Mouse (Mus musculus) embryonic facial prominence, embryonic 10.5 days (tissue): ENCODE results near the gene Krtap1-3. TPM values are rescaled to one million over a fixed set of nuclear protein-coding genes. Genes with fewer than 3 reads are reported as not detected.

ENCODE experiments used
- DNase-seq: peaks from one replicate; pipeline ENCODE4 v3.0.0-alpha.2; 2017; ENCODE audit warnings: low spot score
- H3K27ac ChIP-seq: fragments of 300-500 bp; sonication (generic); replicated peaks from 2 replicates; pipeline ENCODE4 v1.5.1; 2016; ENCODE audit warnings: mild to moderate bottlenecking
- H3K27me3 ChIP-seq: fragments of 300-500 bp; sonication (generic); replicated peaks from 2 replicates; pipeline ENCODE4 v1.6.1; 2016; ENCODE audit warnings: low read depth, mild to moderate bottlenecking; ENCODE audit not compliant: poor library complexity, severe bottlenecking
- H3K36me3 ChIP-seq: fragments of 300-500 bp; sonication (generic); replicated peaks from 2 replicates; pipeline ENCODE4 v1.6.1; 2016; ENCODE audit warnings: mild to moderate bottlenecking, moderate library complexity
- H3K4me1 ChIP-seq: fragments of 300-500 bp; sonication (generic); 2 replicates; pipeline ENCODE4 v1.6.1; 2016
- H3K4me3 ChIP-seq: fragments of 300-500 bp; sonication (generic); 2 replicates; pipeline ENCODE4 v1.5.1; 2016; ENCODE audit warnings: mild to moderate bottlenecking, moderate library complexity
- H3K9me3 ChIP-seq: fragments of 300-500 bp; sonication (generic); 2 replicates; pipeline ENCODE4 v1.6.1; 2016; ENCODE audit warnings: mild to moderate bottlenecking
- WGBS: fragments of 180-500 bp; shearing (Covaris S2); methylation state at CpG from one replicate; pipeline ENCODE4 v1.1.7; 2016; 5-methylcytosine and 5-hydroxymethylcytosine counted together
- polyA plus RNA-seq: library from polyadenylated mRNA; unstranded; fragments of >200 nt; fragmentation: Nextera tagmentation; extraction: Ambion mirVana; gene quantifications from 2 replicates; pipeline ENCODE4 v1.2.1, GENCODE M21; 2016

Gene Krtap1-3
- polyA plus RNA-seq, 1 experiment from 2014 or later, result not detected

GRCm38 (mm10) chr11:99585096-99585495 is 6.0 kb downstream of the Krtap1-3 start:
- DNase-seq, result no peak
- H3K27me3 ChIP-seq, result no peaks in the 10 kb centered on the region
- H3K9me3 ChIP-seq, result no peaks in the 10 kb centered on the region
- H3K36me3 ChIP-seq, result no peaks in the 10 kb centered on the region
- H3K4me1 ChIP-seq, result no peaks in the 10 kb centered on the region
- no peak overlapping the region for H3K27ac ChIP-seq
- H3K4me3 ChIP-seq, result no peak overlapping the region
- WGBS, result 93% methylated on average over 7 of the region's 7 CpGs

DNA sequence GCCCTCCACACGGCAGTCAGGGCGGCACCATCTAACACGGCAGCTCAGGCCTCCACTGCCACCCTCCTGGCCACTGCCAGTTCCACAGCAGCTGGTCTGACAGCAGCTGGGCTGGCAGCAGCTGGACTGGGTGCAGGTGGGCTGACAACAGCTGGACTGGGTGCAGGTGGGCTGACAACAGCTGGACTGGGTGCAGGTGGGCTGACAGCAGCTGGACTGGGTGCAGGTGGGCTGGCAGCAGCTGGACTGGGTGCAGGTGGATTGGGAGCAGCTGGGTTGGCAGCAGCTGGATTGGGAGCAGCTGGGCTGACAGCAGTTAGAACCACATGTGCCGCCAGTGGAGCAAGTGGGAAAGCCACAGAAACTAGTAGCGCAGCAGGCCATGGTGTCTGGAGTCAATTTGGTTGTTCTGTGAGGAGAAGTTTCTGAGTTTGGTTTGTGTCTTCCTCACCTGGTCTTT is 7.9 kb downstream of the Krtap1-3 start, which contains the start of gene Krtap1-4:
Krtap1-4 (minus strand) TSS at position 410 of the 460 bp plus-strand sequence.
- Histone ChIP-seq H3K4me3 (no peak within 1 kb of the TSS), H3K36me3 (no peaks in the 10 kb centered on the region), H3K27ac (no peak within 1 kb of the TSS), H3K27me3 (no peaks in the 10 kb centered on the region), H3K9me3 (no peaks in the 10 kb centered on the region), H3K4me1 (no peaks in the 10 kb centered on the region)
- DNase-seq, result no peak
- WGBS, result 87% methylated on average over 5 of the region's 5 CpGs

DNA sequence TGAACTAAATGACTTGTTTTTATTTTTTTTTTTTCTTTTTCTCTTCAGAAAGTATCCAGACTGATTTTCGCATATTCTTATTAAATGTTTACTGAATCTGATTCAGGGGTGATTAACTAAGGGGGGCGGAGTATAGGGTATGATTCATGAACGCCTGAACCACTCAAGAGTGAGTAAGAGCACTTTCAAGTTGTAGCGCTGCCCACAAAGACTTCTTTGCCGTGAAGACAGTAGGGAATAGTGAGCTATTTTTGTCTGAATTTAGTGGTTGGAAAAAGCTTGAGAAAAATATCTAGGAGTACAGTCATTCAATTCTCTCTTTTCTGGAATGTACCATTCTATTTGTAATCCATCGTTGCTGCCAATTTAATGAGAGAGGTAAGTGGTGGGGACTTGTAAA is 9.6 kb downstream of the Krtap1-3 start:
- 89% methylated on average over 6 of the region's 6 CpGs for WGBS
- Histone ChIP-seq H3K4me3 (no peak overlapping the region), H3K4me1 (no peaks in the 10 kb centered on the region), H3K27ac (no peak overlapping the region), H3K27me3 (no peaks in the 10 kb centered on the region), H3K36me3 (no peaks in the 10 kb centered on the region), H3K9me3 (no peaks in the 10 kb centered on the region)
- no peak for DNase-seq

DNA sequence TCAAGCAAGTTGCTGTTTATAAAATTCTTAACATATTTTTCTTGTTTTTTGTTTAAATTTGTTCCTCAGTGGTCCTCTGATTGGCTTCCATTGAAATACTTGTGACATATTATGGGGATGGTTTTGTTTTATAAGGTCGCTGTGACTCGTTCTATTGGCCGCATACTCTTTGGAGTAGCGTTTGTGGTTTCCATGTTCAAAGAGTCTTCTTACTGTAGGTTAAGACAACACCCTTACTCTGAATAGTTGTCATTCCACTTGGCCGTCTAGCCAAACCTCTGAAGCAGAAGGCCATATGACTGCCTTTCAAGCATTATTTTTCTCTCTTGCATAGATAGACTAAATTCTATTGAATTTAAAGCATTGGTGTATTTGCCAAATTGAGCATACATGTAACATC is 10.1 kb downstream of the Krtap1-3 start:
- H3K27ac ChIP-seq, result no peak overlapping the region
- H3K4me3 ChIP-seq, result no peak overlapping the region
- no peak for DNase-seq
- no peaks in the 10 kb centered on the region for H3K4me1 ChIP-seq
- no peaks in the 10 kb centered on the region for H3K27me3 ChIP-seq
- no peaks in the 10 kb centered on the region for H3K9me3 ChIP-seq
- 91% methylated on average over 5 of the region's 5 CpGs for WGBS
- H3K36me3 ChIP-seq, result no peaks in the 10 kb centered on the region

DNA sequence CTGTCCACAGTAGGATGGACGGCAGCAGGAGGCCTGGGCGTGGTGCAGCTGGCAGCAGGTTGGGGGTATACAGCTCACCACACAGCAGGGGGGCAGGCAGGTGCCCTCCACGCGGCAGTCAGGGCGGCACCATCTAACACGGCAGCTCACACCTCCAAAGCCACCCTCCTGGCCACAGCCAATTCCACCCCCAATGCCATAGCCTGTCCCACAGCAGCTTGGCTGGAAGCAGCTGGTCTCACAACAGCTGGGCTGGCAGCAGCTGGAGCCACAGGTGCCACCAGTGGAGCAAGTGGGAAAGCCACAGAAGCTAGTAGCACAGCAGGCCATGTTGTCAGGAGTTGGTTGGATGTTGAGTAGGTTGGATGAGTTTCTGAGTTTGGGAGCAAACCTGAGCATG is 10.5 kb downstream of the Krtap1-3 start, which contains the start of gene Krtap1-5:
Krtap1-5 (minus strand) TSS at position 381 of the 400 bp plus-strand sequence.
- no peak within 1 kb of the TSS for H3K4me3 ChIP-seq
- no peaks in the 10 kb centered on the region for H3K27me3 ChIP-seq
- 88% methylated on average over 6 of the region's 6 CpGs for WGBS
- no peaks in the 10 kb centered on the region for H3K36me3 ChIP-seq
- DNase-seq, result no peak
- no peaks in the 10 kb centered on the region for H3K4me1 ChIP-seq
- H3K27ac ChIP-seq, result no peak within 1 kb of the TSS
- H3K9me3 ChIP-seq, result no peaks in the 10 kb centered on the region

GRCm38 (mm10) chr11:99574106-99574505 is 17.0 kb downstream of the Krtap1-3 start:
- Histone ChIP-seq H3K27ac (no peak overlapping the region), H3K36me3 (no peaks in the 10 kb centered on the region), H3K27me3 (no peaks in the 10 kb centered on the region), H3K9me3 (no peaks in the 10 kb centered on the region), H3K4me1 (no peaks in the 10 kb centered on the region), H3K4me3 (peak overlapping the region; percentile 38)
- WGBS, result 5% methylated on average over 7 of the region's 7 CpGs
- peak; percentile 84 for DNase-seq

DNA sequence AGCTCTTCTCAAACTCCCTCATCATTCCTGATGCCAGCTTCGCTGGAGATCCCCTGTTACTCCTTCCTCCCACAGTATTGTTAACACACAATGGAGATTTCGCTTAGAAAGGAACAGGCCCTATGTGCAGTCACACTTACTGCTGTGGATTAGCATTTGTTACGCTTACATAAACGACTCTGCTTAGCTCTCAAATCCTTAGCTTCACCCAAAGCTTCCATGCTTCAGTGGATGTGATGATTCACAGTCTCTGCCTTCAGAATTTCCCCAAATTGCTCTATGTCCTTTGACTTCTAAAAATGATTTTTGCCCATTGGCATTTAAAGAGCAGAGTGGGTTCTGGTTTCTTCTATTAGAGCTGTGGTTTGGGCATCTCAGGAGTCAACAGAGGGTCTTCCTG is 18.0 kb downstream of the Krtap1-3 start:
- no peak for DNase-seq

DNA sequence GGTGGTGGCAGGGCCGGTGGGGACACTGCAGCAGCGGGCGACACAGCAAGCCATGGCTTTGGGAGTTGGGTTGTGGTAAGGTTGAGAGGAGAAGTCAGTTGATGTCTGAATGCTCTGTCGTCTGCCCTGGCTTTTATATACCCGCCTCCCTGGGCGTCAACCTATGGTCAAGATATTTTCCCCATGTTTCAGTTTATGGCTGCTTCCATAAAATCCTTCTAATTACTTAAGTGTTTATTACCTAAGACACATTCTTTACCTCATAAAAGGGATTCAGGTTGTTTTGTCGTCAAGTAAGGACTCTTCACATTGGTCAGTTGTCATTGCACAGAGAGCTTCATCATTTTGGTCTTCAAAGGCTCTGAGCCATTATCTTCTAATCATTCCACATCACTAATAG is 24.6 kb downstream of the Krtap1-3 start, which contains the start of gene Krtap3-1:
Krtap3-1 (minus strand) TSS at position 101 of the 400 bp plus-strand sequence.
- 93% methylated on average over 7 of the region's 7 CpGs for WGBS
- no peak for DNase-seq
- no peak within 1 kb of the TSS for H3K4me3 ChIP-seq
- H3K27me3 ChIP-seq, result no peaks in the 10 kb centered on the region
- H3K4me1 ChIP-seq, result no peaks in the 10 kb centered on the region
- no peaks in the 10 kb centered on the region for H3K9me3 ChIP-seq
- H3K27ac ChIP-seq, result no peak within 1 kb of the TSS
- H3K36me3 ChIP-seq, result no peaks in the 10 kb centered on the region

More for the DNA sequence above, 18.0 kb downstream of the Krtap1-3 start:
- Histone ChIP-seq H3K9me3 (no peaks in the 10 kb centered on the region), H3K4me1 (no peaks in the 10 kb centered on the region), H3K36me3 (no peaks in the 10 kb centered on the region), H3K27ac (no peak overlapping the region), H3K27me3 (no peaks in the 10 kb centered on the region), H3K4me3 (no peak overlapping the region)
- WGBS, result 63% methylated on average over 4 of the region's 4 CpGs

GRCm38 (mm10) chr11:99562580-99562979 is 28.6 kb downstream of the Krtap1-3 start:
- no peak for DNase-seq
- H3K4me1 ChIP-seq, result no peaks in the 10 kb centered on the region
- no peaks in the 10 kb centered on the region for H3K27me3 ChIP-seq
- H3K4me3 ChIP-seq, result no peak overlapping the region
- no peaks in the 10 kb centered on the region for H3K36me3 ChIP-seq
- no peak overlapping the region for H3K27ac ChIP-seq
- no peaks in the 10 kb centered on the region for H3K9me3 ChIP-seq
- 81% methylated on average over 6 of the region's 6 CpGs for WGBS

DNA sequence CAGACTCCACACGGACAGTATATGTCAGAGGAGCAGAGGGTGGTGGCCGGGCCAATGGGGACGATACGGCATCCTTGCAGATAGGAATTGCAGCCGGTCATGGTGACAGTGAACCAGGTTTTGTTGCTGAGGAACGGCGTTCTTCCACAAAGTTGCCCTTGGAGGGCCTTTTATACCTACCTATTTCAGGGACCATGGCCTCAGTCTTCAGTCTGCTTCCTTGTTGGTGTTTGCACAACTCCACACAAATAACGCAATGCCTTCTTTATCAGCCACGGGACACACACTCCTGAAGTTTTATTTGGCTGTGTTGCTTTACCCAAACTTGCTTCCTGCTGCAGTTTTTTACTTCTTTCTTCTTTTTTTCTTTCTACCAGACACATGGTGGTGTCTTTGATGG is 31.8 kb downstream of the Krtap1-3 start, which contains the start of gene Gm11939:
Gm11939 (minus strand) TSS at position 101 of the 400 bp plus-strand sequence.
- 92% methylated on average over 9 of the region's 9 CpGs for WGBS
- Histone ChIP-seq H3K27ac (no peak within 1 kb of the TSS), H3K4me1 (no peaks in the 10 kb centered on the region), H3K9me3 (no peaks in the 10 kb centered on the region), H3K4me3 (no peak within 1 kb of the TSS), H3K27me3 (no peaks in the 10 kb centered on the region), H3K36me3 (no peaks in the 10 kb centered on the region)
- no peak for DNase-seq

- Histone ChIP-seq H3K4me3 (no peak overlapping the region), H3K27me3 (no peaks in the 10 kb centered on the region), H3K4me1 (no peaks in the 10 kb centered on the region), H3K36me3 (no peaks in the 10 kb centered on the region), H3K27ac (no peak overlapping the region), H3K9me3 (no peaks in the 10 kb centered on the region)
- DNase-seq, result no peak
- WGBS, result 84% methylated on average over 3 of the region's 3 CpGs
Measured at GRCm38 (mm10) chr11:99557976-99558745, 33.0 kb downstream of the Krtap1-3 start.

DNA sequence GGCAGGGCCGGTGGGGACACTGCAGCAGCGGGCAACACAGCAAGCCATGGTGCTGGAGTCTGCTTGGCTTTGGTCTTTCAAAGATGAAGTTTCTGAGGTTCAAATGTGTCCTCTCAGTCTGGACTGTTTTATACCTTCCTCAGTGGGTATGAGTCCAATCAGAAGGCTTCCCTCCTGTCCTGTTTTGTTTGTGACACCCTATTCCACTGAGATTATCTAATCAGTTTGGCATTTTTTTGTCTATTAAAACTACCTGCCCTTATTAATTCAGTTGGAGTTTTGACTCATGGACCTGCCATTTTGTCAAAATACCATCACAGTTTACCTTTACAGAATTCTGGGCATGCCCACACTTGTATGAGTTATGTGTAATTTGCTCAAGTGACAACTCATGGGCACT is 34.4 kb downstream of the Krtap1-3 start, which contains the start of gene Krtap3-2:
Krtap3-2 (minus strand) TSS at position 101 of the 400 bp plus-strand sequence.
- Histone ChIP-seq H3K27me3 (no peaks in the 10 kb centered on the region), H3K4me3 (no peak within 1 kb of the TSS), H3K9me3 (no peaks in the 10 kb centered on the region), H3K36me3 (no peaks in the 10 kb centered on the region), H3K27ac (no peak within 1 kb of the TSS), H3K4me1 (no peaks in the 10 kb centered on the region)
- DNase-seq, result no peak
- WGBS, result 82% methylated on average over 2 of the region's 2 CpGs

GRCm38 (mm10) chr11:99556195-99556594 is 34.9 kb downstream of the Krtap1-3 start:
- H3K27ac ChIP-seq, result no peak overlapping the region
- no peaks in the 10 kb centered on the region for H3K27me3 ChIP-seq
- 89% methylated on average over 2 of the region's 2 CpGs for WGBS
- H3K9me3 ChIP-seq, result no peaks in the 10 kb centered on the region
- H3K4me1 ChIP-seq, result no peaks in the 10 kb centered on the region
- no peaks in the 10 kb centered on the region for H3K36me3 ChIP-seq
- no peak for DNase-seq
- H3K4me3 ChIP-seq, result no peak overlapping the region
